Mouse (Mus musculus): ENCODE data around the gene Eprs. TPM values are rescaled to one million over a fixed set of nuclear protein-coding genes. Genes with fewer than 3 reads are reported as not detected.

The Eprs gene
- polyA plus RNA-seq, 1 experiment from 2014 or later: 163 TPM

- Histone ChIP-seq H3K27me3 (peaks cover 34% of the 10 kb centered on the region), H3K4me1 (0 out of 2 replicates have a peak, but pooled peaks cover 7% of the 10 kb centered on the region), H3K9me3 (no peaks in the 10 kb centered on the region), H3K4me3 (no peak overlapping the region), H3K27ac (0 out of 2 replicates have a peak overlapping the region, but pooled peaks have one; percentile 3), H3K36me3 (no peaks in the 10 kb centered on the region), H3K9ac (no peak overlapping the region), H3K4me2 (replicated peaks) (no peak overlapping the region)
- no peak for ATAC-seq (ENCODE audit: insufficient number of reproducible peaks, insufficient read depth, low FRiP score, low TSS enrichment)
- 90% methylated on average over 3 of the region's 3 CpGs for WGBS
These were observed 88.7 kb downstream of the Eprs start for GRCm38 (mm10) chr1:185451495-185451894.

GRCm38 (mm10) chr1:185452461-185452860, 89.6 kb downstream of the Eprs start:
- WGBS: 90% methylated on average over 6 of the region's 6 CpGs
- H3K9ac ChIP-seq: no peak overlapping the region
- H3K4me3 ChIP-seq: no peak overlapping the region
- no peaks in the 10 kb centered on the region for H3K36me3 ChIP-seq
- H3K27ac ChIP-seq: no peak overlapping the region
- H3K4me1 ChIP-seq: 0 out of 2 replicates have a peak, but pooled peaks cover 7% of the 10 kb centered on the region
- peaks cover 41% of the 10 kb centered on the region for H3K27me3 ChIP-seq
- H3K9me3 ChIP-seq: no peaks in the 10 kb centered on the region
- ATAC-seq (ENCODE audit: insufficient number of reproducible peaks, insufficient read depth, low FRiP score, low TSS enrichment): no peak
- H3K4me2 ChIP-seq (replicated peaks): no peak overlapping the region

GRCm38 (mm10) chr1:185454144-185454543, 91.3 kb downstream of the Eprs start:
- 54% methylated on average over 4 of the region's 4 CpGs for WGBS
- ATAC-seq (ENCODE audit: insufficient number of reproducible peaks, insufficient read depth, low FRiP score, low TSS enrichment): no peak
- Histone ChIP-seq H3K4me1 (0 out of 2 replicates have a peak, but pooled peaks cover 7% of the 10 kb centered on the region), H3K9me3 (no peaks in the 10 kb centered on the region), H3K27me3 (peaks cover 45% of the 10 kb centered on the region), H3K4me2 (replicated peaks) (peak overlapping the region; percentile 98), H3K4me3 (peak overlapping the region; percentile 59), H3K36me3 (no peaks in the 10 kb centered on the region), H3K27ac (no peak overlapping the region), H3K9ac (no peak overlapping the region)

DNA sequence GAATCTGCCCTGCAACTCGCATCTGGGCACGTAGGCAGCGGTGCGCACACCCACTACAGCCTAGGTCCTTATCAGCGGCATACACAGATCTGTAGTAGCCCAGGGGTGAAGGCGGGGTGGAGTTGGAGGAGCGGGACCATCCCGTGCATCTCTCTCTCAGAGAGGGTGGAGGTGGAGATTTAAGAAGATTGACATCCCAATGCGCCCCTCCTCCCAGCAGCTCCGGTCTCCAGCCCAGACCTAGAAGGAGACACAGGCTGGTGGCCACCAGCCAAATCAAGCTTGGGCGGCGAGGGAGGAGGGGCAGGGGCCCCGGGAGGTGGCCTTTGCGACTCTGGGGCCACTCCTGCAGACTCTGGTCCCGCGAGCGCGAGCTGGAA, 91.7 kb downstream of the Eprs start, which contains the start of gene Slc30a10:
Slc30a10 (plus strand) TSS at position 274 of the 380 bp plus-strand sequence.
- Histone ChIP-seq H3K4me2 (replicated peaks) (peak within 1 kb of the TSS; percentile 98), H3K27ac (no peak within 1 kb of the TSS), H3K4me1 (0 out of 2 replicates have a peak, but pooled peaks cover 7% of the 10 kb centered on the region), H3K4me3 (peak within 1 kb of the TSS; percentile 59), H3K9ac (peak within 1 kb of the TSS; percentile 63), H3K27me3 (peaks cover 45% of the 10 kb centered on the region), H3K36me3 (no peaks in the 10 kb centered on the region), H3K9me3 (no peaks in the 10 kb centered on the region)
- 2% methylated on average over 18 of the region's 18 CpGs for WGBS
- peak; percentile 66 for ATAC-seq (ENCODE audit: insufficient number of reproducible peaks, insufficient read depth, low FRiP score, low TSS enrichment)

DNA sequence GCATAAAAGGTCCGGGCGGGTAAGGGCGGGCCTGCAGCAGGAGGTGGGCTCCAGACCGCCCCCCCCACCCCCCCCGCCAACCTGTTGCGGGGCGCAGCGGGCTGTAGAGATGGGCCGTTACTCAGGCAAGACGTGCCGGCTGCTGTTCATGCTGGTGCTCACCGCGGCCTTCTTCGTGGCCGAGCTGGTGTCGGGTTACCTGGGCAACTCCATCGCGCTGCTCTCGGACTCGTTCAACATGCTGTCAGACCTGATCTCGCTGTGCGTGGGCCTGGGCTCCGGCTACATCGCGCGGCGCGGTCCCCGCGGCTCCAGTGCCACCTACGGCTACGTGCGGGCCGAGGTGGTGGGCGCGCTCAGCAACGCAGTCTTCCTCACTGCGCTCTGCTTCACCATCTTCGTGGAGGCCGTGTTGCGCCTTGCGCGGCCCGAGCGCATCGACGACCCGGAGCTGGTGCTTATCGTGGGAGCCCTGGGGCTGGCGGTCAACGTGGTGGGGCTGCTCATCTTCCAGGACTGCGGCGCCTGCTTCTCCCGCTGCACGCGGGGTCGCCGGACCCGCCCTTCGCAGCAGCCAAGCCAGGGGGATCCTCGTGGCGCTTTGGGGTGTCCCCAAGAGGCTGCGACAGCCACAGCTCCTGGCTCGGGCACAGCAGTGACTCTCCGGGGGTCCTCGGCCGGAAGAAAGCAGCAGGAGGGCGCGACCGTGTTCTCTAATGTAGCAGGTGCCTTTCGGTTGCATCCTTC, 92.3 kb downstream of the Eprs start:
- ATAC-seq (ENCODE audit: insufficient number of reproducible peaks, insufficient read depth, low FRiP score, low TSS enrichment): peak; percentile 74
- under 1% methylated on average over 71 of the region's 71 CpGs for WGBS
- Histone ChIP-seq H3K9me3 (no peaks in the 10 kb centered on the region), H3K36me3 (no peaks in the 10 kb centered on the region), H3K9ac (peak overlapping the region; percentile 63), H3K27ac (no peak overlapping the region), H3K4me2 (replicated peaks) (peak overlapping the region; percentile 98), H3K4me3 (peak overlapping the region; percentile 59), H3K27me3 (peaks cover 45% of the 10 kb centered on the region), H3K4me1 (0 out of 2 replicates have a peak, but pooled peaks cover 7% of the 10 kb centered on the region)

DNA sequence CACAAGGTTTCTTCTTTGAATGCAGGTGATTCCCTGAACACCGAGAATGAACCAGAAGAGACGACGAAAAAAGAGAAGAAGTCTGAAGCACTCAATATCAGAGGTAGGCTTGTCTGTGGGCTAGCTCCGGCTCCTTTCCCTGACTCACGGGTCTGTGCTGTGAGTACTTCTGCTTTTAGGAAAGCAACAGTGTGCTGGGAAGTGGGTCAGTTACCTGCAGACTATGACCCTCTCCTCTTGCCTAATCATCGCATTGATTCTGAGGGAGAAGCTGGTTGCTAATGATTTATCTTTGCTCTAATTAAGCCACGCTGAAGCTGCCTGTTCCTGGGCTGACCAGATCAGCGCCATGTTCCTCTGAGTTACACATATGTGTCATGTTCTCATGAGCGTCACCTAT, 93.5 kb downstream of the Eprs start:
- Histone ChIP-seq H3K4me2 (replicated peaks) (no peak overlapping the region), H3K27me3 (peaks cover 45% of the 10 kb centered on the region), H3K36me3 (no peaks in the 10 kb centered on the region), H3K9me3 (no peaks in the 10 kb centered on the region), H3K27ac (no peak overlapping the region), H3K4me3 (no peak overlapping the region), H3K4me1 (0 out of 2 replicates have a peak, but pooled peaks cover 7% of the 10 kb centered on the region), H3K9ac (no peak overlapping the region)
- WGBS: 84% methylated on average over 9 of the region's 9 CpGs
- ATAC-seq (ENCODE audit: insufficient number of reproducible peaks, insufficient read depth, low FRiP score, low TSS enrichment): no peak

DNA sequence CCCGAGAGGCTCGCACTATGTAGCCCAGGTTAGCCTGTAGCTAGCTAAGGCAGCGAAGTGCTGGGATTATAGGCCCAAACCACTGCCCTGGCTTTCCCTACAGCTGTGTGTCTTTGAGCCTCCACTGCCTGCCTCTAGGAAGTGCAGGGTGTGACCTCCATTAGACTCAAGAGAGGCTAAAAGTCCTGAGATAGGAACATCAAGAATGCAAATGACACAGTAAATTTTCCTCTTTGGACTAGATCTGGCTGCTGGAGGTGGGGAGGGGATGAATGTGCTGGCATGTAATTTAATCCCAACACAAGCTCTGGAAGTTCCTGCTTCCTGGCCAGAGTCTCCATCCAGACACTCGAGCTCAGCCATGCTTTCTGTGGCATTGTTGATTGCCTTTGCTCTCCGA, 97.3 kb downstream of the Eprs start:
- no peak overlapping the region for H3K4me2 ChIP-seq (replicated peaks)

DNA sequence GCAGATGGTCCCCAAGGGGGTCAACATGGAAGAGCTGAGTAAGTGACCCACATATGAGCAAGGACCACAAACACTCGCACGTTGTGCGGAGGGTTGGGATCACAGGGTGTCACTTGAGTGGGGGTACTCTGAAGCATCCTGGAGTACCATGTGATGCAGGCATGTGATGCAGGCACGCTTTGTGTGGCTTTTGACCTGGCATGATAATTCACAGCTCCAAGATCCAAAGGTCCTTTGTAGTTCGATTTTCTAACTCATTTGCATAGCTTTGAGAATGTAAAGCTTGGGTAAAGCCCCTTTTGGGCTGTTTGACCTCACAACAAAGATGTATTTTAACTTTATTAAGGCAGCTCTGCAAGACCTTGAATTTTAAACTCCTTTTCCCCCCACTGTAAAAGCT, 100.0 kb downstream of the Eprs start:
- Histone ChIP-seq H3K4me3 (no peak overlapping the region), H3K27ac (no peak overlapping the region), H3K9me3 (no peaks in the 10 kb centered on the region), H3K36me3 (no peaks in the 10 kb centered on the region), H3K4me1 (no peaks in the 10 kb centered on the region), H3K4me2 (replicated peaks) (no peak overlapping the region), H3K27me3 (peaks cover 3% of the 10 kb centered on the region; the same call in 1 of the 2 replicates), H3K9ac (no peak overlapping the region)
- WGBS: 69% methylated on average over 5 of the region's 5 CpGs
- no peak for ATAC-seq (ENCODE audit: insufficient number of reproducible peaks, insufficient read depth, low FRiP score, low TSS enrichment)

More for the DNA sequence above, 97.3 kb downstream of the Eprs start:
- Histone ChIP-seq H3K36me3 (no peaks in the 10 kb centered on the region), H3K9me3 (no peaks in the 10 kb centered on the region), H3K4me3 (no peak overlapping the region), H3K9ac (no peak overlapping the region), H3K4me1 (0 out of 2 replicates have a peak, but pooled peaks cover 6% of the 10 kb centered on the region), H3K27ac (no peak overlapping the region), H3K27me3 (peaks cover 25% of the 10 kb centered on the region)
- ATAC-seq (ENCODE audit: insufficient number of reproducible peaks, insufficient read depth, low FRiP score, low TSS enrichment): no peak
- WGBS: 74% methylated on average over 5 of the region's 5 CpGs

GRCm38 (mm10) chr1:185469551-185470021, 106.7 kb downstream of the Eprs start:
- Histone ChIP-seq H3K27me3 (no peaks in the 10 kb centered on the region), H3K4me2 (replicated peaks) (no peak overlapping the region), H3K4me1 (peaks cover 4% of the 10 kb centered on the region; the same call in 1 of the 2 replicates), H3K9ac (no peak overlapping the region), H3K9me3 (no peaks in the 10 kb centered on the region), H3K36me3 (no peaks in the 10 kb centered on the region), H3K4me3 (no peak overlapping the region), H3K27ac (no peak overlapping the region)
- ATAC-seq (ENCODE audit: insufficient number of reproducible peaks, insufficient read depth, low FRiP score, low TSS enrichment): no peak
- 78% methylated on average over 8 of the region's 8 CpGs for WGBS

- no peak for ATAC-seq (ENCODE audit: insufficient number of reproducible peaks, insufficient read depth, low FRiP score, low TSS enrichment)
- H3K9ac ChIP-seq: no peak overlapping the region
- H3K4me1 ChIP-seq: peaks cover 4% of the 10 kb centered on the region; the same call in 1 of the 2 replicates
- 24% methylated on average over 8 of the region's 8 CpGs for WGBS
- H3K4me2 ChIP-seq (replicated peaks): no peak overlapping the region
- H3K27ac ChIP-seq: no peak overlapping the region
- H3K36me3 ChIP-seq: no peaks in the 10 kb centered on the region
- no peaks in the 10 kb centered on the region for H3K27me3 ChIP-seq
- H3K4me3 ChIP-seq: no peak overlapping the region
- no peaks in the 10 kb centered on the region for H3K9me3 ChIP-seq
These were observed 109.3 kb downstream of the Eprs start for GRCm38 (mm10) chr1:185472025-185472720.

- Histone ChIP-seq H3K27ac (no peak overlapping the region), H3K9ac (no peak overlapping the region)
- WGBS: 79% methylated on average over 4 of the region's 4 CpGs
These were observed 109.9 kb downstream of the Eprs start for GRCm38 (mm10) chr1:185472730-185473129.

More at GRCm38 (mm10) chr1:185472730-185473129, 109.9 kb downstream of the Eprs start:
- no peak for ATAC-seq (ENCODE audit: insufficient number of reproducible peaks, insufficient read depth, low FRiP score, low TSS enrichment)
- Histone ChIP-seq H3K36me3 (no peaks in the 10 kb centered on the region), H3K4me3 (no peak overlapping the region), H3K4me1 (peaks cover 4% of the 10 kb centered on the region; the same call in 1 of the 2 replicates), H3K27me3 (no peaks in the 10 kb centered on the region), H3K4me2 (replicated peaks) (no peak overlapping the region), H3K9me3 (no peaks in the 10 kb centered on the region)
